Mouse (Mus musculus): ENCODE data around the gene Podn. TPM values are rescaled to one million over a fixed set of nuclear protein-coding genes. Genes with fewer than 3 reads are reported as not detected.

Podn gene
- polyA plus RNA-seq, 1 experiment = 8.4 TPM

- DNase-seq (ENCODE audit: extremely low spot score in 1 of 2, low spot score in 1 of 2) = no peak
Measured at GRCm38 (mm10) chr4:108079762-108080161, 16.5 kb downstream of the Podn start.

GRCm38 (mm10) chr4:108079191-108079590 lies 17.1 kb downstream of the Podn start:
- peak in 1 of 2 experiments; percentile 30 for DNase-seq (ENCODE audit: extremely low spot score in 1 of 2, low spot score in 1 of 2)

- DNase-seq (ENCODE audit: extremely low spot score in 1 of 2, low spot score in 1 of 2) = no peak
Measured at GRCm38 (mm10) chr4:108077224-108077955, 18.9 kb downstream of the Podn start.

- DNase-seq (ENCODE audit: extremely low spot score in 1 of 2, low spot score in 1 of 2) = no peak
Measured at GRCm38 (mm10) chr4:108074204-108074823, 21.9 kb downstream of the Podn start.

DNA sequence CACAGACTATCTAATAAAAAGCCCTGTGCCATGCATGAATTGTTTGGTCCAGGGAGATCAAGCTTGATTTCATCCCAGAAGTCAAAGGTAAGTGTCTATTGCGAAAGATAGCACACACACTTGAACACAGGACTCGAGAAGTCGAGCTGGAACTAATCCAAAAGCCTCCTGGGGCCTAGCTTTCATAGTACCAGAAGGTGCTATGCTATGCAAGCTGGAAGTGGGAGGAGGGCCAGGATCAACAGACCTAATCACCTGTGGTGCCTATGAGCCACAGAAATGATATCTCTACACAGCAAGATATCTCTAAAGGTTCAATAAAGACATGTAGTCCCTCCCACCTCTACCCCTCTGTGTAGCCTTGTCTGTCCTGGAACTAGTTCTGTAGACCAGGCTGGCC lies 24.2 kb downstream of the Podn start:
- no peak for DNase-seq (ENCODE audit: extremely low spot score in 1 of 2, low spot score in 1 of 2)

DNA sequence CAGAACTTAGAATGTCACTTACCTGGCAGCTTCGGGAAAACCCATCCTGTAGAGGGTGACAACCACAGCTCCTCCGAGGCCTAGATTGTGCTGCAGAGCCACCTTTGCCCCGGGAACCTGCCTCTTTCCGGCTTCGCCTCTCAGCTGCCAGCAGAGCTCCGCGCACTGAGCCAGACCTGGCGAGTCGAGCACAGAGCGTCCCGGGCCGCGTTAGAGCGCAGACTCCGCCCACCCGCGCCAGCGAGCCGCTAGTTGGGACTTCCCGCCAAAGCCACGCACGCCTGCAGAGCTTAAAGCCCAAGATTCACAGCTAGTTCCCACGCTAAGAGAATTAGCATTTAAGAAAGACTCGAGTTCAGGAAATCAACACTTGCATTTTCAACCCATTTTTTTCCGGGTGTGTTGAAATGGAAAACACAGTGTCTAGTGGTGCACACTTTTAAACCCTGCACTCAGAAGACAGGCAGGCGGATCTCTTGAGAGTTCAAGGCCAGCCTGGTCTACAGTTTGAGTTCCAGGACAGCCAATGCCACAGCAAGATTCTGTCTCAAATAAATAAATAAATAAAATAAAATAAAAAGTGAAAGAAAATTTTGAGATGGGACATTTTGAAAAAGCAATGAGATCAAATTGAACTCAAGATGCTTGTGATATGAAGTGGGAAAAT lies 24.9 kb downstream of the Podn start:
- peak; percentile 88 to 96 for DNase-seq (ENCODE audit: extremely low spot score in 1 of 2, low spot score in 1 of 2)

DNA sequence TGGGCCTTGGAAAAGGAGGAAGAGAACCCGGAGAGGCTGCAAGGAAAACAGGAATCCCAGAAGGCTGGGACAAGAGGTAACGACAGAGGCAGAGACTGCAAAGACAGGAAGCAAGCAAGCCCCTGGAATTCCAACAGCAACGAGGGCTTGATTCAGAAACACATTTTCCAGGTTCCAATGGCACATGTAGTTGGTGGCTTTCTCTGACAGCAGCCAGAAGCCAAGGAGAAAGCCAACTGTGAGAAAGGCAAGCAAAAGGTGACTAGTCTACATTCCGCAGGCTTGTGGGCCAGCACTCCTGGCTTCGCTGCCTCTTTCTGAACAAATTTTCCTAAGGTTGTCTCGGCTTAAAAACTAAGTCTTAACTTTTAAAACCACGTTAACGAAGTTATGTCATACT lies 25.5 kb downstream of the Podn start:
- no peak for DNase-seq (ENCODE audit: extremely low spot score in 1 of 2, low spot score in 1 of 2)

DNA sequence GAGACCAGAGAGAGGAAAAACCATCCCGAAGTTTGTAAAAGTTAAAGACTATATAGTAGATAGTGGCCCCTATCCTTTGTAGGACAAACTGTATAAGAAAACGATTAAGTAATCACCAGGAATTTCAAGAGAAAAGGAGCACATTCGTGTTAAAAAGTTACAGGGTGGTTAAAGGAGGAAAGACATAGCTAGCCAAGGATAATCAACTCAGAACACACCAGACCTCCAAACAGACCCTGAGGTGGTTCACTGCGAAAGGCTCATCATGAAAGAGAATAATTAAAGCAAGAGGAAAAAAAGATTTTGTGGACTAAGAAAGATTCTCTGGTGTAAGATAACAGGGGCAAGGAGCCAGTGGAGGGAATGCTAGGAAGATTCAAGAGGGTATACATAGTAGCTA lies 26.0 kb downstream of the Podn start:
- DNase-seq (ENCODE audit: extremely low spot score in 1 of 2, low spot score in 1 of 2) = no peak

DNA sequence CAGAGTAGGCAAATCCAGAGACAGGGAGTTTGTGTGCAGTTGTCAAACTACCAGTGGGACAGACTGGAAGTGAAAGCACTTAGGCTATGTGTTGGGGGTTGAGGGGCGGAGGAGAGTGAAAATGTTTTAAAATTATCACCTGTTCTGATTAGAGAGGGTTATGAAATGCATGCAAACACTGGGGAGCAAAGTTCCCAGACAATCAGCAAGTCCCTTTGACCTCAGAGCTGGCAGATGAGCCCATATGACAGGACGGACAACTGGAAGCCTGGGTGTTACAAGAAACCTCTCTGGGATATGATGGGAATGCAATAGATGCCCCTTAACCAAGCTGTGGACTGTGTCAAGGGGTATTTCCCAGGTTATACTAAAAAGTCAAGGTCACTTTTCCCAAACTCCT lies 28.2 kb downstream of the Podn start:
- no peak for DNase-seq (ENCODE audit: extremely low spot score in 1 of 2, low spot score in 1 of 2)

DNA sequence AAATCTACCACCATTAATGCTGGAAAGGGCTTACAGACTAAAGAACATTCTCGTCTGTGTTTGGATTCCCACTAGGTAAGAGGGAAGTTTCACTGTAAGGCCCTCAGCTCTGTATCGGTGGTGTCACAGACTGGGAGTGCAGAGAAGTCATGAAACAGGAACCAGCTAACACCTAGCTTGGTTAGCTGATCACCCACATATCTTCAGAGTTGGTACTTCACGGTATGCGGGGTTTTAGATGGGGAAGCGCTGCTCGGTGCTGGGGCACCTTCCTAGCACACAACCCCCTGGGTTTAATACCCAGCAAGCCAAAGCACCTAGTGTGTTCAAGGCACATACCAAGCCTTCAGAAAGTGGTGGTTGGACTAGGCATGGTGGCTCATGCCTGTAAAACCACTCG lies 29.0 kb downstream of the Podn start:
- no peak for DNase-seq (ENCODE audit: extremely low spot score in 1 of 2, low spot score in 1 of 2)

DNA sequence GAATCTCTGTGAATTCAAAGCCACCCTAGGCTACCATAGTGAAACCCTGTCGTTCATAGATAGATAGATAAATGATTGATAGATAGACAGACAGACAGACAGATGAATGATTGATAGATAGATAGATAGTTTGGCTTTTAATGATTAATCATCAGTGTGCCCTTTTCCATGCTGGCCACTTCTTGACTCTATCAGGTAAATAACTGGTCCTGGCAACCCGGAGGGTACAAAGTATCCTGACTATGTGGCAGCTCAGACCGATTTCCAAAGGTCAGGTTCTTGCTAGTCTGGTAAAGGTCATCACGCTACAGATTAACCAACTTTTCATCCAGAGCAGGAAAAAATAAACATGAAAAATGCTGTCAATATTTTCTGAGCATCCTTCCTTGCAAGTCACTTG lies 29.7 kb downstream of the Podn start:
- DNase-seq (ENCODE audit: extremely low spot score in 1 of 2, low spot score in 1 of 2) = no peak

DNA sequence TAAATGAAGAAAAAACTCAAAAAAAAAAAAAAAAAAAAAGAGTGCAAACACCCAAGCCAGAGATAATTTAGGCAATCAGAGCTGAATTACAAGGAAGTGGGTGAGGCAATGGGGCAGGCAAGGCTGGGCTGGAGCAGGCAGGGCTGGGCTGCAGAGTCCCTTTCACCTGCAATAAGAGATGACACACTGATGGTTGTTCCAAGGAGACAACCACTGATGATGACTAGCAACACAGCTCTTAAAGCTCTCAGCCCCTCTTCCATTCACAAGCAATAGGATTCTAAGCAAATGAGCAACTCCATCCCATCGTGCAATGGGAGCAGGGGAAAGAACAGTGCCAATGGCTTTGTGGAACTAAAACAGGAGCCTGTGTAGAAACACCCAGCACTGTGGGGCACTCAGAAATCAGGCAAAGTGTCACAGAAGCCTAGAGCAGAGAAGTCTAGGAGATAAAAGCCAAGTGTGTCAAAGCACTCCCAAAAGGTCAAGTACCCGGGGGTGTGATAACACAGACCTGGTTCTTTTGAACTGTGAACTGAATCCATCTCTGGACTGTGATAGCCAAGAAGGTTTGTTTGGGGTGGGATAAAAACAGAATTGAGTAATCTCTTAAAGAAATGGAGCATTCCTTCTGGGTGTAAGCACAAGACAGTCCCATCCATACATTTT lies 30.9 kb downstream of the Podn start:
- DNase-seq (ENCODE audit: extremely low spot score in 1 of 2, low spot score in 1 of 2) = no peak

GRCm38 (mm10) chr4:108063616-108064015 lies 32.6 kb downstream of the Podn start:
- DNase-seq (ENCODE audit: extremely low spot score in 1 of 2, low spot score in 1 of 2) = no peak

- DNase-seq (ENCODE audit: extremely low spot score in 1 of 2, low spot score in 1 of 2) = no peak
Measured at GRCm38 (mm10) chr4:108062524-108062923, 33.7 kb downstream of the Podn start.

- DNase-seq (ENCODE audit: extremely low spot score in 1 of 2, low spot score in 1 of 2) = no peak
Measured at GRCm38 (mm10) chr4:108060774-108061173, 35.5 kb downstream of the Podn start.

DNA sequence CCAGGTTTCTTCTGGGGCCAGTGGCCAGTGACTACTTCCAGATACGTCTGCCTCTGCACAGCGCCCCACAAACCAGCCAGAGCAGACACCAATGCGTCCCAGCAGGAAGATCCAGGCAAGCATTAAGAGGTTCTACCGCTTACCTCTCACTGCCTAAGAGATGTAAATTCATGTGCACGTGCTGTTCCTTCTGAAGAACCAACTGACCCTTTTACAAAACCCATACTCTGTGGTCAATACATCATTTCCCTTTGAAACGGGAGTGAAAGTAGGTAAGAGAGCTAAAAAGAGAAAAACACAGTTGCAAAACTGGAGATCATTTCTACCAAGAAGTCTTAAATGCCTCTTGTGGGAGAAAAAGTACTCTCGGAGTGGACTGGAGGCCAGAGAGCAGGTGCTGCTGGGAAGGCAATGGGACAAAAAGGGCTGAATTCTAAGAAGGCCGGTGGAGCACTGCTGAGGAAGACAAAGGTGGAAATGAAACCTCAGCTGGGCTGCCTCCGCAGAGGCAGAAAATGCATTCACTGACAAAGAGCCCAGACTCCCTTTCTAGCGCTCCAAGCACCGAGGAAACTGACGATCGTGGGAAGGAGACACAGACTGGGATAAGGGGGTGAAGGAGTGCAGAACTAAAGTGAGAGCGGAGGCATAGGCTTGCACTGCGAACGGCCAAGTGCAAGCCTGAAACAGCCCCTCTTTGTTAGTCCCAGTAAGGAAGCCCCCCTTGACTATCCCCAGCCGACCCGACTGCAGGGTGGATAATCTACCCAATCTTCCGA lies 36.5 kb downstream of the Podn start:
- peak; percentile 31 to 74 for DNase-seq (ENCODE audit: extremely low spot score in 1 of 2, low spot score in 1 of 2)

- DNase-seq (ENCODE audit: extremely low spot score in 1 of 2, low spot score in 1 of 2) = peak; percentile 30 to 69
Measured at GRCm38 (mm10) chr4:108058166-108058565, 38.1 kb downstream of the Podn start.

GRCm38 (mm10) chr4:108057247-108057646 lies 39.0 kb downstream of the Podn start:
- peak; percentile 38 to 55 for DNase-seq (ENCODE audit: extremely low spot score in 1 of 2, low spot score in 1 of 2)

DNA sequence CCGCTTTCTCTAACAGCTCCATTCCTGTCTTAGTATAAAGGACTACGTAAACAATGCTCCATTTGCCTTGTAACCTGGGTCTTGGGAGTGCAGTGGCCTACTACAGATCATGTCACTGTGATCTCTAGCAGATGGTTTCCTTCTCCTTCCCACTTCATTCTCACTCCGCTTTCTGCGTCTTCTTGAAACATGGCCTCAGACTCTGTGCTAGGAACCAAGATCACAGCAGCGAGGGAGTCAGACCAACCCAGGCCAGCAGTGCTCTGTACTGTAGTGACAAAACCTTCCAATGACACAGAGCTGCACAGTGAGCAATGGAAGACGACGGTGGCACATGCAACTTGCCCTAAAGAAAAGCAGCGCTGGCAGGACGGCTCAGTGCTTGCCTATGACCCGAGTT lies 40.4 kb downstream of the Podn start:
- DNase-seq (ENCODE audit: extremely low spot score in 1 of 2, low spot score in 1 of 2) = no peak

DNA sequence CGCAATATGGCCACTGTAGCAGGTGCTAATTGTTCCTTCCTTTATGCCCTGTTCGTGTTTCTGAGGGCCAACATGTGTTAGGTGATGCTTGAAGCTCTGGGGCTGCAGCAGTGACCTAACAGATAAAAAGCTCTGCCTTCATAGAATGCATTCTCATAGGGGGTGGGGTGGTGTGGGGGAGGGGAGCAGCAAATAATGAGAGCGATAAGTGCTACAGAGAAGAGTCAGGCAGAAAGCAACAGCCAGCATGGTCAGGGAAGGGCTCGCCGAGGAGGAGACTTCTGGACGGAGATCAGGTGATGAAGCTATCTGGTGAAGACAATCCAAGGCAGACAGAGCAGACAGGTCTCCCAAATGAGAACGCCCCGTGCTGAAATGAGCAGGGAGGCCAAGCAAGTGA lies 43.6 kb downstream of the Podn start:
- DNase-seq (ENCODE audit: extremely low spot score in 1 of 2, low spot score in 1 of 2) = no peak
